Mouse (Mus musculus) CD4-positive, CD25-positive, alpha-beta regulatory T cell, adult 4 months (primary cell): ENCODE results near the gene Foxl1. TPM values are rescaled to one million over a fixed set of nuclear protein-coding genes. Genes with fewer than 3 reads are reported as not detected.
A peak's percentile ranks its signal among the peaks of the same experiment; 100 is the strongest.

ENCODE experiments used
- ATAC-seq: one replicate; pipeline ENCODE4 v1.8.0; 2017
- polyA plus RNA-seq, 2 experiments: library from polyadenylated mRNA; unstranded; fragments of 100-300 nt; shearing (Covaris generic); gene quantifications; one replicate each; pipeline ENCODE4 v1.2.1; 2017

Foxl1 gene
- polyA plus RNA-seq, 2 experiments from 2014 or later, result not detected

DNA sequence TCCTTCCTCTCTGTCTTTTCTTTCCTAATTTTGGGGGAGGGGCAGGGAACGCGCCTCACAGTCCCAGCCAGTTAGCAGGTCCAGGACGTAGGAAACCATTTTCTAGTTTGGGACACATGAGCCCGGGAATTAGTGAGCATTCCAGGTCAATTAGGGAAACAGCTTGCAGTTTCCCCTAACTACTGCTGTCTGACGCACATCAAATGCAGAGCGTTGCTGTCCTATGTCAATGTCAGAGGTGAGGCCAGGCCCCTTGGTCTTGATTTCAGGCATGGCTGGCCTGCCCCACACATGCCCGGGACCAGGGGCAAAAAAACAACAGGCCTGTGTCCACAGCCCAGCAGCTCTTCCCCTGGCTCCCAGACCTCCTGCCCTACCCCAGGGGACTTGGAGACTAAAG lies 42.4 kb downstream of the Foxl1 start:
- ATAC-seq, result no peak

DNA sequence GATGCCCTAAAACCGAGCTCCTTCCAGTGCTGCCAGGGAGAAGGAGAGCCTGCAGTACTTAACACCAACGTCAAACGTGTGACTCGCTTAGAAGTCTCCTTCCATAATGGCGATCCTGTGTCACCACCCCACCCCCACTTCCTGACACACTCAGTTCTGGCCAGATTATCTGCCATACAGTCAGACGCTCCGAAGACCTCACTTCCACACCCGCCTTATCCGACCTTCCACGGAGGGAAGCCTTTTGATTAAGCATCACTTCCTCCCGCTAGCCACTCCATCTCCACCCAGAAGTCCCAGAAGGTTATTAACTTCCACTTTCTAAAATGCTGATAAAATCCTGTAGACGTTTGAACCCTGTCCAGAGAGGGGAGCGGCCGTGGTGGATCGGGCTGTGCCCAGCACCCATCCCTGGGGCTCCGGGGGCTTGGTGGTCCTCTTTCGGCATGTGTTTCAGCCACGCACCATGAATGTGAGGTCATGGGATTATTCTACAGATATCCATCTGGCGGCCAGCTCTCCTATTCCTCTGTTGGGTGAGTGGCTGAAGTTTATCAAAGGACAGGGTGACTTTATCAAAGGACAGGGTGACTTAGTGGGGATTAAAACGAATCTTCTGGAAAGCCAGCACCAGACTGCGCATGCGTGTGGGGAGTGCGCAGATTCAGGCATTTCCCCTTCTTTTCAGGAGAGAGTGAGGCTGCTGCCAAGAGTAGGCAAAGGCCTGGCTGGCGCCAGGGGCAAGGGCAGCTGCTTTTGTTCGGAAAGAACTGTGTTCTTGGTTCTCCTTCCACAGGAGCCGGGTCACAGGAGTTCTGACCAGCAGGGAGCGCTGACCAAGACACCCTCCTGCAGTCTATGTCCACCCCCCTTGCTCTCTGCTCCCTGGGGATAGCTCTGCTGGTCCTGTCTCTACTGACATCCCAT lies 43.1 kb downstream of the Foxl1 start:
- no peak for ATAC-seq

DNA sequence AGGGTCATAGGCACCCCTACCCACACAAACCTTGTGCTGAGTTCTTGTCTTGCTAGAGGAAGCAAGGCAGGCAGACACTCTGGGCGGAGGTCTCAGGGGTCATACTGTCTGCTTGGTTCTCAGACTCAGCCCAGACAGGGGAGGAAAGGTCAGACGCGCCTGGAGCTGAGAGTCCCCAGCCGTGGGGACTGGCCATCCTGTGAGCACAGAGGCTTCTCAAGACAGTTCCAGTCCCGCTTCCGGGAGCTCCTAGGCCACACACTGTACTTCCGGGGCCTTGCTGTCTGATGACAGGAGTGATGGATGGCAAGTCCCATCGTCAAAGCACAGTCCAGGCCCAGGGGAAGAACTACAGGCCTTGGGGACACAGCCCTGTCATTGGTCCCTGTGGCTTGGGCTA lies 44.8 kb downstream of the Foxl1 start:
- no peak for ATAC-seq

DNA sequence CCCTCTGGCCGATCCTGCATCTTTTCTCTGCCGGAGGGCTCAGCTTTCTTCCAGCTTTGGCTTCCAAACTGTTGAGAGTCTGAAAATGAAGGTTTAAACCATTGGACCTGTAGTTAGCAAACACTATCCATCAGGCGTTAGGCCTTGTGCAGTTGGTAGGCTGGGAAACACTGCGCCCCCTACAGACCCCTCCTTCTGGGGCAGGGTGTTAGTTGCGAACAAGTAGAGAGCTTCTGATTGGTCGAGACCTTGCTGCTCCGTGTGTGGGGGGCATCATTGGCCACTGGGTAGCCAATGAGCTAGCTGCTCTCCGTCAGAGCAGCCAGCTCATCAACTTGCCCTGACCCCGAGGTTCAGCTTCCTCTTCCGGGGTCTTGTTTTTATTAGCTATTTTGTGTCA lies 46.4 kb downstream of the Foxl1 start:
- ATAC-seq, result no peak

DNA sequence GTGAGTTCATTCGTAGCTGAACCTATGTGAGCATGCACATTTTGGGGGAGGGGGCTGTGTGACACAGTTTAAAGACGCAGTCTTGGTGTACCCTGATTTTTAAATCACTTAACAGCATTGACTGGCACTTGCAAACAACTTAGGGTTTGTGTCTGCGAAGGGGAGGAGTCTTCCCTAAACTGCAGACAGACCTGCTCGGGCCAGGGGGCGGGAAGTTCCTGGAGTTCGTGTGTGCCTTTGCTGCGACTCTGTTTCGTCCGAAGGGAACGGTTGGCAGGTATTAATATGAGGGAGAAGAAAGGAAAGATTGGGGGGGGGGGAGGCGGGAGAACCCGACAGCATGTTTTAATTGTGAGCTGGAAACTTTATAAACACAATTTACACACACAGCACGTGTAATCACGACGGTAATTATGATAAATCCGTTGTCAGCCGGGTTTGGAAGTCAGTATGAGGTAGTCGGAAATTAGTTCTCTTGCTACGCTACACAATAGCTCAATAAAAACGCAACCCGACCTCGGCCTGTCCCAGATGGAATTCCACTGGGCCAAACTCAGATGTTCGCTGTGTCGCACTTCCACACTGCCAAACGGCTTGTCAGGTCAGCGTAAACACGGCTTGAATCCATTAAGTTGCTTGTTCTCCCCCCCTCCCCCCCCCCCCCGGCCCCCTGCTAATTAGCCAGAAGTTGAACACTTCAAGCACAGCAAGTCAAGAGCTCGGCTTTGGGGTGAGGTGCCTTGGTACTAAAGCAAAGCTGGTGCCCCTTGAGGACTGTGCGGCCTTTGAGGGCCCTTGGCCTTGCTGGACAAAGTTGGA lies 47.2 kb downstream of the Foxl1 start:
- no peak for ATAC-seq

- no peak for ATAC-seq
Measured at GRCm38 (mm10) chr8:121175540-121176090, 47.9 kb downstream of the Foxl1 start.

DNA sequence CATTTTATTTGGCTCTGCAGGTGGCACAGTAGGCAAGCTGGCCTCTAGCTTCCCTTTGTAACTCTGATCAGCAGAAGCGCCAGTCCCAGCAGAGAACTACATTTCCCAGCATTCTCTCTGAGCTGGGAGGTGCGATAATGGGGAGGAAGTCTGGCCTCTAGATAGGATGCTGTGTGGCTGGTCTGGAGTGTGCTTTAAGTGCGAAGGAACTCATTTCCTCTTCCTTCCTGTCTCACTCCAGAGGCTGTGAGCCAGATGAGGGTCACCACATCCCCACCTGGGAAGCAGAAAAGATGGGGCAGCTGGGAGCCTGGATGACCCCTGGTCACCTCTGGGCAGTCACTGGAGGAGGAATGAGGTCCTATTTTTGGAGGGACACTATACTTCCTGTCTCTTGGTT lies 48.6 kb downstream of the Foxl1 start:
- peak; percentile 58 for ATAC-seq

Other genes starting within 250 kb of the Foxl1 start
- under 1 TPM in 1 of 2 experiments, not detected in 1; 0.22 TPM for gene Foxf1, start 43.6 kb upstream of the Foxl1 start, polyA plus RNA-seq
- 10 to 100 TPM; 19.7 to 36.8 TPM for gene Mthfsd, start 19.5 kb upstream of the Foxl1 start, polyA plus RNA-seq
- not detected for gene Foxc2, start 11.8 kb upstream of the Foxl1 start, polyA plus RNA-seq